Mouse (Mus musculus) activated CD4-positive, CD25-positive, alpha-beta regulatory T cell, adult 9 weeks (primary cell): ENCODE data around the gene Lamtor3. TPM values are rescaled to one million over a fixed set of nuclear protein-coding genes. Genes with fewer than 3 reads are reported as not detected.

ENCODE experiments used
- polyA plus RNA-seq: library from polyadenylated mRNA; unstranded; fragments of 100-300 nt; shearing (Covaris generic); gene quantifications from one replicate; pipeline ENCODE4 v1.2.1, GENCODE M21; 2017

Lamtor3 gene
- polyA plus RNA-seq = 82.3 TPM

DNA sequence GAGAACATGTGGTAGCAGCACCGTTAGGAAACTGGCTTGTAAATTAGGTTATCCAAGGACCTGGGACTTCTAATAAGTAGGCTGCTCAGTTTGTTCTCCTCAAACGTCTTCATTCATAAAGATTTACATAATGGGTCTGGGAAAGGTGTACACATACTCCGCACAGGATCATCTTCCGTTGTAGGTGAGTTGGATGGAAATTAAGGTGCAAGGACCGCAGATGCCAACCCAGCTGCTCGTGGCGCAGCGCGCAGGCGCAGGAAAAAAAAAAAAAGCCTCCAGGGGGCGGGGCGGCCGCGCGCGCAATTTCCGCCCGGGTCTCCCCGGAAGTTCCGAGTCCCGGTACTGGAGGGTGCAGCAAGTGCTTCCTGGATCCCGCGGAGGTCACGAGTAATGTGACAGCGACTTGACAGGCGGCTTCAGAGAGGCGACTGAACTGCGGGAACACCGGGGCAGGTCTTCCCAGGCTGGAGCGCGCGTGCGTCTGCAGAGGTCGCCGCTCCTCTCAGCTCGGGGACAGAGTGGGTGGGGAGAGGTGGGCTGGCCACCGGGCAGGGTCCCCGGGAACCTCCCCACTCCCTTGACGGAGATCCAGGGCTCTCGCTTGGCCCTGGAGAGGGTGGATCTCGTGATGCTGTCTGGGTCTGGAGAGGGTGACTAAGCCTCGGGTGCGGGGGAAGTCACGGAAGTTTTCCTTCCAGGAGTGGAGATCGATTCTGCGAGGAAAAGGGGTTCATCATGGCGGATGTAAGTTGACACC lies at the start of gene Lamtor3:
Gene Lamtor3, plus strand, starts transcription at position 335 of the 760 bp plus-strand sequence.

Other genes with a start within 250 kb of the Lamtor3 start
- gene Gm21962, start 247.0 kb upstream of the Lamtor3 start, polyA plus RNA-seq = not detected
- 1,293 TPM for gene H2afz, start 54.0 kb upstream of the Lamtor3 start, polyA plus RNA-seq
- gene Dnajb14, start 50.8 kb upstream of the Lamtor3 start, polyA plus RNA-seq = 4.1 TPM
- 110 TPM for gene Dapp1, start 63.0 kb downstream of the Lamtor3 start, polyA plus RNA-seq
- gene 1110002E22Rik, start 146.5 kb downstream of the Lamtor3 start, polyA plus RNA-seq = not detected
- gene Gm5105, start 148.9 kb downstream of the Lamtor3 start, polyA plus RNA-seq = not detected
- gene Trmt10a, start 224.9 kb downstream of the Lamtor3 start, polyA plus RNA-seq = 7.8 TPM
- gene Mttp, start 226.5 kb downstream of the Lamtor3 start, polyA plus RNA-seq = 4.8 TPM